Mouse (Mus musculus) liver, adult 10 weeks (tissue): ENCODE measurements around the gene Reep3. TPM values are rescaled to one million over a fixed set of nuclear protein-coding genes. Genes with fewer than 3 reads are reported as not detected.

ENCODE experiments used
- polyA plus RNA-seq: library from polyadenylated mRNA; stranded (reverse); fragments of 350-450 nt; fragmentation: Illumina TruSeq; extraction: RNeasy Lipid Tissue Mini Kit (QIAGEN cat#74804); gene quantifications from one replicate; pipeline ENCODE4 v1.2.3, GENCODE M21; 2014; ENCODE audit warnings: low read depth, low replicate concordance

Gene Reep3
- polyA plus RNA-seq: 65.3 TPM

GRCm38 (mm10) chr10:67096621-67097436, at the start of gene Reep3:
Reep3 (minus strand) TSS chr10:67096945.

GRCm38 (mm10) chr10:67095798-67096620, 736 bp downstream of the Reep3 start, which contains the start of gene Jmjd1c:
Jmjd1c (plus strand) TSS chr10:67096125.

Other genes starting within 250 kb of the Reep3 start
- 30.1 TPM for gene Jmjd1c, start 820 bp downstream of the Reep3 start, polyA plus RNA-seq
- gene Nrbf2, start 188.4 kb upstream of the Reep3 start, polyA plus RNA-seq: 31.6 TPM